Mouse (Mus musculus) liver, adult (tissue): ENCODE results near the gene Ace.

ENCODE experiments used
- GATA4 ChIP-seq: IDR thresholded peaks from 2 replicates; pipeline ENCODE4 v1.6.1; 2014; ENCODE audit warnings: mild to moderate bottlenecking, low read length; ENCODE audit not compliant: insufficient replicate concordance

Ace gene

DNA sequence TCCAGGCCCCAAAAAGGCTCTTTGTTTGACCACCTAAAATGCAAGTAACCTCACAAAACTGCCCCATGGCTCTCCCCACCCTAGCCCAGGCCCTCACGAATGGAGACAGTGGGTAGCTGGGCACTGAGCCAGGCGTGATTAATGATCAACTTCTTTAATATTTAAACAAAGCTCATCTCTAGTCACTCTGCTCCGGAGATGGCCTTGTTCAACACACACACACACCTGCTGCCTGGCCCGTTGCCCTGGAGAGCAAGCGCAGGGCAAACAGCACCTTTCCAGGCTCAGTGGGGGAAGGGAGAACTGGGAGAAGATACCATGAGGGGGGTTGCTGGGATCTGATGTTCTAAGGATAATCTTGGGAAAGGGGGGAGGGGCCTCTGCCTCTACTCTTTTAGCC, 38.2 kb downstream of the Ace start:
- TF ChIP-seq GATA4: no peak

DNA sequence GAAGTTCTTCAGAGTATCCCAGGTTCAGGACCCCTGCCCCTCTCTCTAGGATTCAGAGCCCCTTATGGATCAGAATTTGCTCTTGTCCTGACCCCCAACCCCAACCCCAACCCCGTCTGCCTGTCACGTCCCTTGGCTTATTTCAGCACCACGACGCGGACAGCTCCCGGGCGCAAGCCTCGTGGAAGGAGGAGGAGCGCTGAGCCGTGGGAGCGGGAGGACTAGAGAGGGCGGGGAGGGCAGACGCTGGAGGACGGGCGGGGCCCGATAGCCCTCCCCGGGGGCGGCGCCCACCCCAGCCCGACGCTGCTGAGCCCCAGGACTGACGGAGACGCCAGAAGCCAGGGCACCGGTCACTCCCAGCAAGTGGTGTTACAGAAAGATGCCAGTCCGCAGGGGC, 40.1 kb downstream of the Ace start, which contains the start of gene Kcnh6:
Gene Kcnh6, plus strand, starts transcription at position 304 of the 400 bp plus-strand sequence.
- no peak for TF ChIP-seq GATA4

DNA sequence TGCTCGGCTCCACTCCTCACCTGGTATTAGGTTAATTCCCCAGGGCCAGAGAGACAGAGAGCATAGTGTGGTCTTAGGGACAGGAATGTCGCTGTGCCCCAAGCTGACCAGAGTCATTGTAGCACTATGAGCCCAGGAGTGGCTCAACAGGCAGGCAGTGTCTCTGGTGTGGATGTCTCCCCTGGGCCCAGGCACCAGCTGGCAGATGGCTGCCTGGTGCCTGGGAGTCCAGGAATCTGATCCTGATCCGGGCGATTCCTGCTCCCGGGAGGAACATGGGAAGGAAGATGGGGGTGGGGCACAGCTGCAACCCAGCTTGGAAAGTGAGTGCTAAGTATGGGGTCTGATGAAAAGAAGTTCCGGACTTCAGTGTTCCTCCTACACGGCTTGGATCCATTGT, 45.0 kb downstream of the Ace start:
- no peak for TF ChIP-seq GATA4

DNA sequence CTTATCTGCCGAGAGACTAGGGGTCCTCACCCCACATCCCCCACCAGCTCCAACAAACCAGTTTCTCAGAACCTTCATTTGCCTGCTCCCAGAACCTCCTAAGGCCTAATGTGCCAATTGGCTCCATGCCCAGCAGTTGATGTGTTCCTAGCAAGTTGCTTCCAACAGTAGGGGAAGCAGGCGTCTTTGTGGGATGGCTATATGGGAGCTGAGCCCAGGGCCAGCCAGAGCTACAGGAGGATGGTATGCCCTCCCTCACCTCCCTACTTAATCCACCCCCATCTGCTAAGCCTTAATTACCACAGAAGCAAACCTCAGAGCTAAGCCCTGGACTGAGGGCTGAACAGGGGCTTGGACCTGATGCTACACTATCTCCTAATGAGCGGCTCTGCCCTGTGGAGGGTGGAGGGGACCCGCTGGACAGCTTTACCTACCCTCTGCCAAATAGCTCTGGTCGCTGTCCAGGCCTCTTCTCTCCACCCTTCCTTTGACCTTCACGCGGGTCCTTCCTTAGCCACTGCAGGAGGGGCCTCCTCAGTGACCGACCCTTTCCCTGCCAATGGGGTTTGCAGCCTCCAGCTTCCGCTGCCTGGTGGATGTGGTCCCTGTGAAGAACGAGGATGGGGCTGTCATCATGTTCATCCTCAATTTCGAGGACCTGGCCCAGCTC, 45.9 kb downstream of the Ace start:
- TF ChIP-seq GATA4: no peak

DNA sequence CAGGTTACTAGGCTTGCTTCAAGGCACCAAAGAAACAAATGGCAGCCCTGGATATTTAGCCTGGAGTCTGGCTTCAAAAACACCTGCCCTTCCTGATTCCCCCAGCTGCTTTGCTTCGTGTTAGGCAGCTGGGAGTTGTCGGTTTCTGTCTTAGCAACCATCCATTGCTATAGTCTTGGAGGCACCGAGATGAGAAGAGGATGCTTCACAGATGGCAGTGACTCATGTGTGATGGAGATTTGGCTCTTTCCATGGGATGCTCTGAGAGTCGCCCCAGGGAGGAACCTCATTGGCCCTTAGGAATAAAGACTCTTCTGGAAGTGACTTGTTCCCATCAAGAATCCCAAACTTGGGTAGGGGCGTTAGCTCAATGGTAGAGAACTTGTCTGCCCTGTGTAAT, 48.7 kb downstream of the Ace start:
- TF ChIP-seq GATA4: no peak

DNA sequence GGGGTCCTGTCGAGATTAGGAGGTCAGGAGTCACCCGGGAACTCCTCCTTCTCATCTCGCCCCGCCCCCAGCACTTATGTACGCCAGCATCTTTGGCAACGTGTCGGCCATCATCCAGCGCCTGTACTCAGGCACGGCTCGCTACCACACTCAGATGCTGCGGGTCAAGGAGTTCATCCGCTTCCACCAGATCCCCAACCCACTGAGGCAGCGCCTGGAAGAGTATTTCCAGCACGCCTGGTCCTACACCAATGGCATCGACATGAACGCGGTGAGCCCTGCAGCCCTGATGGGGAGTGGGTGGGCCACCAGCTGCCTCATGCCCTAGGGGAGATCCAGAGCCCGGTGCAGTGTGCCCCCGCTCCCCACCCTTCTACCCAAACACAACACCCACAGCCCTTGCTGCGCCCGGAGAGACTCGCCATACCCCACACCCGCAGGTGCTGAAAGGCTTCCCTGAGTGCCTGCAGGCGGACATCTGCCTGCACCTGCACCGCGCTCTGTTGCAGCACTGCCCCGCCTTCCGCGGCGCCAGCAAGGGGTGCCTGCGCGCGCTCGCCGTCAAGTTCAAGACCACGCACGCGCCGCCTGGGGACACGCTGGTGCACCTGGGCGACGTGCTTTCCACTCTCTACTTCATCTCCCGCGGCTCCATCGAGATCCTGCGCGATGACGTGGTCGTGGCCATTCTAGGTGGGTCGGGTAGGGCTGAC, 52.5 kb downstream of the Ace start:
- TF ChIP-seq GATA4: no peak

DNA sequence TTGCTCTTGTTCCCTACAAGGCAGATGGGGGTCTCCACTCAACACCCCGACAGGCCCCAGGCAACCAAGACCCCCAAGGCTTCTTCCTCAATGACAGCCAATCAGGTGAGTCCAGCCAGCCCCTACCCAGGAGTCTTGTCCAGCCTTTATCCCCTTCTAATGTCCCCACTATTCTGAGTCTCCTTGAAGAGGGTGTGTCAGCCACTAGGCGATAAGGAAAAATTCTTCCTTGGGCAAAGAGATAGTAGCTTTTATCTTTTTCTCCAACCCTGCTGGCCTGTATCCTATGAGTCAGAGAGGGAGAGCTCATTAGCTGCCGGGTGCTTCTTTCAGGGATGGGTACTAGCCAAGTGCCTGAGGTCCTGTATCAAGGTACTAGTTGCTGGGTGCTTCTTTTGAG, 58.0 kb downstream of the Ace start:
- TF ChIP-seq GATA4: no peak

DNA sequence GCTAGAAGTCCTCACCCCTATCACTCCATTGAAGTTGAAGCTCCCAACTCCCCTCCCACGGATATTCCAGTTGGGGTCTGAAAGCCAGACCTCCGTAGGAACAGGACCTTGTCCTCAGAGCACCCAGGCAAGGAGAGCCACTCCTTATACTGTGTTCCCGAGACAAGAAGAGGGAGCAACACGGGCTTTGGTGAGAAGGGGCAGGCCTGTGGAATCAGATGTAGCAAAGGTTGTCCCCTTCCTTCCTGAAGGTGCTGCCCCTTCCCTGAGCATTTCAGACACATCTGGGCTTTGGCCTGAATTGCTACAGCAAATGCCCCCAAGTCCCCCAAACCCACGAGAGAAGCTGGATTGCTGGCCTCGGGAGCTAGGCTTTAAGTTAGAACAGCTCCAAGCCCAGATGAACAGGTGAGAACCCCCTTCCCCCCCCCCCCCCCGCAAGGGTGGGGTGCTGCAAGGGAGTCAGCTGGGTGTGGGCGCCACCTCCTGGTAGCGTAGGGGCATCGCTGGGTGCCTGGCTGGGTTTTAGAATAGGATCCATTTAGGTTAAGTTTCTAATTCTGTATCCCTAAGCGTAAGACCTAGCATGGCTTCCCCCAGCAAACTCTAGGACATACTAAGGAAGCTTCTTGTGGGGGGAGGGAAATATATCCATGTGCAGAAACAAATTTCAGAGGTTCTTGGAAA, 58.9 kb downstream of the Ace start:
- TF ChIP-seq GATA4: no peak

DNA sequence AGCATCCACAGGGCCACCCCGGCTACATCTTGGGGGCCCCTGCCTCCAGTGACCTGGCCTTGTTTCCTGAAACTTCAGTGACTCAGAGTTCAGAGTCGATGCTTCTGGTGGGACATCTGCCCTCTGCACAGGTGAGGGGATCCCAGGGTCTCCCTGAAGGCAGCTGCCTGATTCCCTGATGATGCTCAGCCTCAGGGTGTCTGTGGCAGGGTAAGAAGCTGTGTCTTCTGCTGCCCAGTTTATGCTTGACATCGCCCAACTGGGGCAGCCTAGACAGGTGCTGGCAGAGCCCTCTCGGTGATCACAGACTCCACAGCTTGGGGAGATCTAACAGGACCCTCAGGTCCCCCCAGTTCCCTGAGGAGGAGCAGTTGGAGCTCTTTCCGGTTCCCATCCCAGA, 59.9 kb downstream of the Ace start:
- TF ChIP-seq GATA4: no peak

DNA sequence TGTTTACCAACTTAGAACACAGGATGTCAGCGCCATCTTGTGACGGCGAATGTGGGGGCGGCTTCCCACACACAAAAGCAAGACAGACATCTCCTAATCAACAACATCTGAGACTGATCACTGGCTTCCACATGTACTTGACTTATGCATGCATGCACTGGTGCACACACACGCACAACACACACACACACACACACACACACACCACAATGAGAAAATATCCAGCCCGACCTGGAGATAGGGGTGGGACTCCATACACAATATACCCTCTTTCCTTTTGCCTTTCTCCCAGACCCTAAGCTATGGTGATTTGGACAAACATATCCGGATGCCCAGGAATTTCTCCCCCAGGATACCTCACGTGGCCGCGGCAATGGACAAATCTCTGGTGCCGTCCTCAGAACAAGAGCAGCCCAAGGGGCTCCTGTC, 65.8 kb downstream of the Ace start:
- no peak for TF ChIP-seq GATA4

DNA sequence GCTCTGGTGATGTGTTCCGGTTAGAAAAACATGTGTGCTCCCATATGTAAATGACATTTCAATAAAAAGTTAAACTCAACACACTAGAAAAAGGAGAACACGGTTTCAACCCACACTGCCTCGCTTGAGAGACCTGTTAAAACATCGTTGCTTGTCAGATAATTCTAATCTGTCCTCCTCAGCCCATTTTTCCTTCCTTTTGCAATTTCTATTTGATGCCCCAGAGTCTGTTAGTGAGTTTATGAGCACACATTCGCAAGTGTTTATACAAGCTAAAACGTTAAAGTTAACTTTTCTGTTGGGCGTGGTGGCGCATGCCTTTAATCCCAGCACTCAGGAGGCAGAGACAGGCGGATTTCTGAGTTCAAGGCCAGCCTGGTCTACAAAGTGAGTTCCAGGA, 67.2 kb downstream of the Ace start:
- TF ChIP-seq GATA4: no peak

DNA sequence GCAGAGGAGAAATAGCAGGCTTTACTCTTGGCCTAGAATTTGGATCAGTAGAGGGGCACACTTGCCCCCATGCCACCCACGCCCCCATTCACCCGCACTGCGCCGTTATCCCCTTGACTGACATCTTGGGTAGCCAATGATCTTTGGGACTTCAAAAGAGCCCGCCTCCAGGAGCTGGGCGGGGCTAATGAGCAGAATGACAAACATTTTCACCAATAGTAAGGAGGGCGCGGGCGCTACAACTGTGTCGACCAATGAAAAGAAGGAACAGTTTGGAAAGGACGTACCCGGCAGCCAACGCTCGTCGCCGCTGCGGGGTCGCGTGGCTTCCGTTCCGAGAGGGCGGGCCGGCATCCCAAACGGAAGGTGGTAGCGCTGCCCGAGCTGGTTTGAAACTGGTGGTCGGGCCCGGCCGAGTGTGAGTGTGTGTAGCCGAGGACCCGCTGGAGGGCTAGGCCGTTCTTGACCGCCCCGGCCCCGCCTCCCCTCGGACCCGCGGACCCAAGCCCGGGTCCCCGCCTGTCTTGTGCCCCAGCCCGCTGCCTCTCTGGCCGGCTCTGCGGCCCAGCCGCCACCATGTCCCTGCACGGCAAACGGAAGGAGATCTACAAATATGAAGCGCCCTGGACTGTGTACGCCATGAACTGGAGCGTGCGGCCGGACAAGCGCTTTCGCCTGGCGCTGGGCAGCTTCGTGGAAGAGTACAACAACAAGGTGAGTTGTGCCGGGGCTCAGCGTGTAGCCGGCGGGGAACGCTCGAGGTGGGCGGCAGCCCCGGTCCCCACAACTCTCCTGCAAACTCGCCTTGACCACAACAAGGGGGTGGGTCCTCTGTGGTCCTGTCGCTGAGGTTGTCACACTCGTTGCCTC, 69.0 kb downstream of the Ace start, which contains the start of gene Dcaf7:
Gene Dcaf7, plus strand, starts transcription at position 325 of the 870 bp plus-strand sequence.
- no peak for TF ChIP-seq GATA4

DNA sequence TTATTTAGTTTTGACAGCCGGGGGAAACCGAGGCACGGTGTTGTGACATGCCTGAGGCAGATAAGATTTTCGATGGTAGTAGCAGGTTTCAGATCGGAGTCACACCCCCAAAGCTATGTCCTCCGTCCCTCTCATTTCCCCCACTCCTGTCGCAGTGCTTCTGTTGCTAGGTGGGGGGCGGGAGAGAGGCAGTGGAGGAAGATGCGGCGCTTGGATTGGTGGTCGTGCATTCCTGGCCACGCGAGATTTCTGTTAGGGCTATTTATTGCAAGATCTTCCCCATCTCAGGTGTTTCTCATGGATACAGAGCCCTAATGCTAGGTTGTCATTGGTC, 69.6 kb downstream of the Ace start:
- TF ChIP-seq GATA4: no peak
